Mouse (Mus musculus): ENCODE measurements at regions not wholly inside any gene's neighbourhood (a gene's known extent, or its start where the extent isn't known, plus 50 kb on each side); places are given as distances from the start of the nearest gene placed in this dataset.

DNA sequence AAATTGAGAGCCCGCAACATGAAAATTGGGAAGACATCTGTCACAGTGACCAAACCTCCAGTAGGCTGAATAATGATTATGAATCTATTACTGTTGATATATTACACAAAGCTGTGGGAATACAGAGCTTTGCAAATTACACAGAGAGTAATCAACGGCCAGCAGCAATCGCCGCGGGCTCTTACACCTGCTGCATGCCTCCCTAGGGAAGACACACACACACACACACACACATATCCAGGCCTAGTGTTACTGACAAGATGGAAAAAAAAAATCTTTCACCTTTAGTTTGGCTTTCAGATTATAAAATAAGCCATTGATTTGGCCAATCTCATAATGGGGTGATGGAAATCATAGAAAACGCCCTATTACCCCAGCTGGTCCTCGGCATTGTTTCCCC is 327.4 kb downstream of the Btg1 start:
- no peak for TF ChIP-seq CTCF (IDR thresholded peaks at IDR 0.05; ENCODE audit: low read depth, low read length)
- TF ChIP-seq POLR2A (IDR thresholded peaks at IDR 0.05; ENCODE audit: extremely low read depth, insufficient read depth, low read length) = no peak

All from liver, adult 2 months (tissue).